Mouse (Mus musculus): ENCODE data around the gene Golga4. TPM values are rescaled to one million over a fixed set of nuclear protein-coding genes. Genes with fewer than 3 reads are reported as not detected.

Golga4 gene
- polyA plus RNA-seq, 1 experiment from 2014 or later: 50.6 TPM

DNA sequence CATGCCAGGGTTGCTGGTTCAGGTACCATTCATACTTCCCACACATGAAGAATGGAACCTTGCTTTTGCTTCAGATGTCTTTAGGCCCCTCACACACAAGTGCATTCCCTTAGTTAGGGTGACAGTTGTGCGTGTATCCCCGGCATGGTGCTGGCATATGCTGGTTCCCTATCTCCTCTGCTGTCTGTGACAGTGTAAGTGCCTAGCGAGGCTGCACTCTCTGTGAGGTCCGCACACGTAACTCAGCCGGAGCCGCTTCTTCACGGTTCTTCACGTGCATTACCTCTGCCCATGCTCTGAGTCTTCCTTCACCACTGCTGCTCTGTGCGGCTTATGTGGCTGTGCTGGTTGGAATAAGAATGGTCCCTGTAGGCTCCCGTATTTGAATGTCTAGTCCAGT lies 57.3 kb downstream of the Golga4 start:
- Histone ChIP-seq H3K4me1 (ENCODE audit: control insufficient read depth, insufficient read depth, low read length) (peaks cover 4% of the 10 kb centered on the region), H3K4me2 (ENCODE audit: low read depth, low read length) (no peak overlapping the region), H3K27me3 (ENCODE audit: control insufficient read depth, insufficient read depth, low read length) (no peaks in the 10 kb centered on the region), H3K27ac (replicated peaks; ENCODE audit: low read depth, low read length) (no peak overlapping the region), H3K36me3 (replicated peaks; ENCODE audit: control insufficient read depth, insufficient read depth, low read depth, low read length) (peaks cover 15% of the 10 kb centered on the region), H3K4me3 (ENCODE audit: low read depth, low read length) (no peak overlapping the region), H3K9ac (replicated peaks; ENCODE audit: low read length) (no peak overlapping the region), H3K9me3 (replicated peaks; ENCODE audit: control insufficient read depth, low read length) (no peaks in the 10 kb centered on the region)
- DNase-seq (ENCODE audit: low spot score) (no peak), ATAC-seq (replicated peaks; ENCODE audit: insufficient number of reproducible peaks, low FRiP score, low TSS enrichment, low read depth) (no peak)
- WGBS: 97% methylated on average over 11 of the region's 11 CpGs

DNA sequence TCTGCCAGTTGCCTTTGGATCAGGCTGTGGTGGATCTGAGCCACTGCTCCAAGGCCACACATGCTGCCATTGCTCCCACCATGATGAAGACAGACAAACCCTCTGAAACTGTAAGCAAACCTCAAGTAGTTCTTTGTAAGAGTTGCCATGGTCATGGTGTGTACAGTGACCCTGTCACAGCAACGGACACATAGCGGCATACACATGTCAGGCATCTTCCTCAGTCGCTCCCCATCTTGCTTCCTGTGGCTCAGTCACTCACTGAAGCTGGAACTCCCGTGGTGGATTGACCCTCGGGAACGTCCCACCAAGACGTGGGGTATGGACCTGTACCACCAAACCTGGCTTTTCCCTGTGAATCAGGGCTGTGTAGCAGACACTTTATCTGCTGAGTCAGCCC lies 57.8 kb downstream of the Golga4 start:
- no peak overlapping the region for H3K27ac ChIP-seq (replicated peaks; ENCODE audit: low read depth, low read length)
- no peak for ATAC-seq (replicated peaks; ENCODE audit: insufficient number of reproducible peaks, low FRiP score, low TSS enrichment, low read depth)
- H3K4me2 ChIP-seq (ENCODE audit: low read depth, low read length): no peak overlapping the region
- peaks cover 15% of the 10 kb centered on the region for H3K36me3 ChIP-seq (replicated peaks; ENCODE audit: control insufficient read depth, insufficient read depth, low read depth, low read length)
- no peaks in the 10 kb centered on the region for H3K27me3 ChIP-seq (ENCODE audit: control insufficient read depth, insufficient read depth, low read length)
- no peak overlapping the region for H3K4me3 ChIP-seq (ENCODE audit: low read depth, low read length)
- 89% methylated on average over 7 of the region's 7 CpGs for WGBS
- H3K4me1 ChIP-seq (ENCODE audit: control insufficient read depth, insufficient read depth, low read length): peaks cover 4% of the 10 kb centered on the region
- no peak for DNase-seq (ENCODE audit: low spot score)
- H3K9me3 ChIP-seq (replicated peaks; ENCODE audit: control insufficient read depth, low read length): no peaks in the 10 kb centered on the region
- no peak overlapping the region for H3K9ac ChIP-seq (replicated peaks; ENCODE audit: low read length)

DNA sequence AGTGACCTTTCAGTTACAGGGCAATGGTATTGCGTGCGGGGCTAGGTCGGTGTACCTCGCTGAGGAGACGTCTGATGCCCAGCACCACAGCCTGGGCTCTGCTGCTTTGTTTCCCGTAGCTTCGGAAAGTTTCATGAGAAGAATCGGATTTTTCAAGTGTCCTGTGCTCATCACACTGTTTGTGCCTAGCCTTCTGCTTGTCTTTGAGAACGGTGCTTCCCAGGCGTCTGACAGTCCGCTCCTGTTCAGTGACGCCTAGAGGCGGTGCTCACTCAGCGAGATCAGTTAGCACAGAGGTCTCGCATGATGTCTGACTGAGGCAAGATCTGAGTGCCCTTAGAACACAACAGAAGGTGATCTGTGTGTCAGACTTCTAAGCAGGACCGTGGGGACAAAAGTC lies 58.6 kb downstream of the Golga4 start:
- no peak overlapping the region for H3K27ac ChIP-seq (replicated peaks; ENCODE audit: low read depth, low read length)
- peaks cover 4% of the 10 kb centered on the region for H3K4me1 ChIP-seq (ENCODE audit: control insufficient read depth, insufficient read depth, low read length)
- no peaks in the 10 kb centered on the region for H3K27me3 ChIP-seq (ENCODE audit: control insufficient read depth, insufficient read depth, low read length)
- H3K4me2 ChIP-seq (ENCODE audit: low read depth, low read length): no peak overlapping the region
- no peaks in the 10 kb centered on the region for H3K9me3 ChIP-seq (replicated peaks; ENCODE audit: control insufficient read depth, low read length)
- 90% methylated on average over 16 of the region's 16 CpGs for WGBS
- no peak overlapping the region for H3K4me3 ChIP-seq (ENCODE audit: low read depth, low read length)
- H3K9ac ChIP-seq (replicated peaks; ENCODE audit: low read length): no peak overlapping the region
- ATAC-seq (replicated peaks; ENCODE audit: insufficient number of reproducible peaks, low FRiP score, low TSS enrichment, low read depth) (no peak), DNase-seq (ENCODE audit: low spot score) (no peak)
- H3K36me3 ChIP-seq (replicated peaks; ENCODE audit: control insufficient read depth, insufficient read depth, low read depth, low read length): peaks cover 17% of the 10 kb centered on the region

DNA sequence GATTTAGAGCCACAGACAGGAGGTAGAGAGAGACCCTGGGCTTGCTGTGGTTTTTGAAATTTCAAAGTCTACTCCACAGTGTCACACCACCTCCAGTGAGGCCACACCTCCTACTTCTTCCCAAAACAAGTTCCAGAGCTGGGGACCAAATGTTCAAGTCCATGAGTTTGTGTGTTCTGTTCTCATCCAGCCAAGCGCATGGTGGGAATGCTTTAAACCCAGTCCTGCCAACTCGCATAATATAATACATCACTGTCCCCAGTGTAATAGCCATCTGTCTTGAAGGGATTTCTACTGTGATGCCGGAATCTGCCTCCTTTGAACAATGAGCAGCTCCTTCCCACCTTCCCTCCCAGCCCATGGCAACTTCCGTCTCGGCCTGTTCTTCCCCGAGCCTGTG lies 63.3 kb downstream of the Golga4 start:
- H3K27me3 ChIP-seq (ENCODE audit: control insufficient read depth, insufficient read depth, low read length): no peaks in the 10 kb centered on the region
- H3K9me3 ChIP-seq (replicated peaks; ENCODE audit: control insufficient read depth, low read length): no peaks in the 10 kb centered on the region
- no peak overlapping the region for H3K27ac ChIP-seq (replicated peaks; ENCODE audit: low read depth, low read length)
- 96% methylated on average over 6 of the region's 6 CpGs for WGBS
- H3K4me2 ChIP-seq (ENCODE audit: low read depth, low read length): no peak overlapping the region
- DNase-seq (ENCODE audit: low spot score) (no peak), ATAC-seq (replicated peaks; ENCODE audit: insufficient number of reproducible peaks, low FRiP score, low TSS enrichment, low read depth) (no peak)
- H3K4me1 ChIP-seq (ENCODE audit: control insufficient read depth, insufficient read depth, low read length): peaks cover 4% of the 10 kb centered on the region
- no peak overlapping the region for H3K4me3 ChIP-seq (ENCODE audit: low read depth, low read length)
- H3K36me3 ChIP-seq (replicated peaks; ENCODE audit: control insufficient read depth, insufficient read depth, low read depth, low read length): peaks cover 8% of the 10 kb centered on the region
- H3K9ac ChIP-seq (replicated peaks; ENCODE audit: low read length): no peak overlapping the region

DNA sequence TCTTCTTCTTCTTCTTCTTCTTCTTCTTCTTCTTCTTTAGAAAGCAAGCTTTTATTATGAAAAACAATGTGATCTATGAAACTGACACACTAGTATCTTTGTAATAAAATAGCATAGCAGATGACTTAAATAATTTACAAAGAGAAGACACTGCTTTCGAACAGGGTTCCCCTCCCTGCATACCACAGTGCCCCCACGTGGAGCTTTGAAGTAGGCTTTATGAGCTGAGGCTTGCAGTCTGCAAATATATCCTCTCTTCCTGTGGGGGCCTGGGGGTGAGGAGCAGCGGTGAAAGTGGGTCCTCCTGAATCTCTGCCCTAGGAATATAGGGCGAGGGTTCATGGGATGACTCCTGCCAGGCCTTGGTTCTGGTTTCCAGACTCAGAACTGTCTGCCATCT lies 64.8 kb downstream of the Golga4 start:
- ATAC-seq (replicated peaks; ENCODE audit: insufficient number of reproducible peaks, low FRiP score, low TSS enrichment, low read depth): no peak
- 70% methylated on average over 4 of the region's 4 CpGs for WGBS
- Histone ChIP-seq H3K4me2 (ENCODE audit: low read depth, low read length) (no peak overlapping the region), H3K4me3 (ENCODE audit: low read depth, low read length) (no peak overlapping the region), H3K9ac (replicated peaks; ENCODE audit: low read length) (no peak overlapping the region), H3K36me3 (replicated peaks; ENCODE audit: control insufficient read depth, insufficient read depth, low read depth, low read length) (peaks cover 8% of the 10 kb centered on the region), H3K27me3 (ENCODE audit: control insufficient read depth, insufficient read depth, low read length) (no peaks in the 10 kb centered on the region), H3K4me1 (ENCODE audit: control insufficient read depth, insufficient read depth, low read length) (no peaks in the 10 kb centered on the region), H3K27ac (replicated peaks; ENCODE audit: low read depth, low read length) (no peak overlapping the region), H3K9me3 (replicated peaks; ENCODE audit: control insufficient read depth, low read length) (no peaks in the 10 kb centered on the region)
- DNase-seq (ENCODE audit: low spot score): no peak

DNA sequence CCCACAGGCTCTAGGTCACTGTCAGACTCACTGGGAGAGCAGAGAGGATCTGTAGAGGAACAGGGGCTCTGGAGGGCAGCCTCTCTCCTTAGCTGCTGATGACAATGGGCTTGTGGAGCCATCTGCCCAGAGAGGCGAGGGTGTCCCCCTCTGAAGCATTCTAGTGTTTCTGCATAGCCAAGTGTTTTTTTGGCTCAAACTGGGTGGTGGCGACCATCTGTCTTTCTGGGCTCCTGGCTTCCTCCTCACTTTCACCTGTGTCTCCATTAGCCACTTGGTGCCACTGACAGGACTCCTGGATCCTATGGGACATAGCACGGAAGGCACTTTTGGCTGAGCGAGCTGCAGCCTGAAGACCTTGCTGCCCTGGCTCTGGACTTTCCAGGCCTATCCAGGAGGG lies 65.6 kb downstream of the Golga4 start:
- DNase-seq (ENCODE audit: low spot score) (no peak), ATAC-seq (replicated peaks; ENCODE audit: insufficient number of reproducible peaks, low FRiP score, low TSS enrichment, low read depth) (no peak)
- Histone ChIP-seq H3K27ac (replicated peaks; ENCODE audit: low read depth, low read length) (no peak overlapping the region), H3K4me3 (ENCODE audit: low read depth, low read length) (no peak overlapping the region), H3K4me1 (ENCODE audit: control insufficient read depth, insufficient read depth, low read length) (no peaks in the 10 kb centered on the region), H3K4me2 (ENCODE audit: low read depth, low read length) (no peak overlapping the region), H3K27me3 (ENCODE audit: control insufficient read depth, insufficient read depth, low read length) (no peaks in the 10 kb centered on the region), H3K9me3 (replicated peaks; ENCODE audit: control insufficient read depth, low read length) (no peaks in the 10 kb centered on the region), H3K36me3 (replicated peaks; ENCODE audit: control insufficient read depth, insufficient read depth, low read depth, low read length) (peaks cover 8% of the 10 kb centered on the region), H3K9ac (replicated peaks; ENCODE audit: low read length) (no peak overlapping the region)
- WGBS: 88% methylated on average over 4 of the region's 4 CpGs

DNA sequence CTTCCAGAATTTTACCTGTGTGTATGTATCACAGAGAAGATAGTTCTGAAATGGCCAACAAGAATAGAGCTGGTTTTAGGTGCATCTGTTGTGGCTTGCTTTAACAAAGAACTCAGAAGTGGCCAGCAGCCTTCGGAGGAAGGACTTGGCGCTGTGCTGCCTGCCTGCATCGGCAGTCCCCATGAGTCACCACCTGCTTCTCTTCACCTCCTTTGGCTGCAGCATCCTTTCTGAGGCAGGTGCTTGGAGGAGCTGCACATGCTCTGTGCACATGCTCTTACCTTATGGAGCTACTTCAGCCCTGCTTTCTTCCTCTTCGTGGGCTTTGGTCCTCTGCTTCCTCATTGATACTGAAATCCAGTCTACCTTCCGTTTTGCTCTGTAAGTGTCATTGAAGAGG lies 68.8 kb downstream of the Golga4 start:
- Histone ChIP-seq H3K9me3 (replicated peaks; ENCODE audit: control insufficient read depth, low read length) (no peaks in the 10 kb centered on the region), H3K36me3 (replicated peaks; ENCODE audit: control insufficient read depth, insufficient read depth, low read depth, low read length) (peaks cover 3% of the 10 kb centered on the region), H3K27ac (replicated peaks; ENCODE audit: low read depth, low read length) (no peak overlapping the region), H3K4me2 (ENCODE audit: low read depth, low read length) (no peak overlapping the region), H3K27me3 (ENCODE audit: control insufficient read depth, insufficient read depth, low read length) (no peaks in the 10 kb centered on the region), H3K4me1 (ENCODE audit: control insufficient read depth, insufficient read depth, low read length) (no peaks in the 10 kb centered on the region), H3K9ac (replicated peaks; ENCODE audit: low read length) (no peak overlapping the region), H3K4me3 (ENCODE audit: low read depth, low read length) (no peak overlapping the region)
- WGBS: 94% methylated on average over 5 of the region's 5 CpGs
- ATAC-seq (replicated peaks; ENCODE audit: insufficient number of reproducible peaks, low FRiP score, low TSS enrichment, low read depth): no peak
- no peak for DNase-seq (ENCODE audit: low spot score)

DNA sequence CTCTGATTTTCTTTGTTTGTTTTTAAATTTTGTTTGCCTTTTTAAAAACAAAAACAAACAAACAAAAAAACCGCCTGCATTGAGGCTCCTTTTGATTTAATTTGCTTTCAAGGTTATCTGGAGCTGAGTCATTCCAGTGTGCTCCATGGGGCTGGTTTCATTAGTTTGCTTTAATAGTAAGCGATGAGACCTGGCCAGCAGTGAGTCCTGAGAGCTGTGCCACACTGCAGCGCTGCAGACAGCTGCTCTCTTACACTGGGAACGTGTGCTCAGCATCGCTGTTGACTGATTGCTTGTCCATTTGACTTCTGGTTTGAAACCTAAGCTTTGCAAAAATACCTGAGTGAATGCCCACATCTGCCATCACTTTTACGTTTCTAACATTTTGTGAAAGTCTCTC lies 74.3 kb downstream of the Golga4 start:
- no peaks in the 10 kb centered on the region for H3K27me3 ChIP-seq (ENCODE audit: control insufficient read depth, insufficient read depth, low read length)
- H3K27ac ChIP-seq (replicated peaks; ENCODE audit: low read depth, low read length): no peak overlapping the region
- ATAC-seq (replicated peaks; ENCODE audit: insufficient number of reproducible peaks, low FRiP score, low TSS enrichment, low read depth) (no peak), DNase-seq (ENCODE audit: low spot score) (no peak)
- no peak overlapping the region for H3K4me2 ChIP-seq (ENCODE audit: low read depth, low read length)
- H3K9ac ChIP-seq (replicated peaks; ENCODE audit: low read length): no peak overlapping the region
- WGBS: 72% methylated on average over 6 of the region's 6 CpGs
- H3K4me3 ChIP-seq (ENCODE audit: low read depth, low read length): no peak overlapping the region
- H3K4me1 ChIP-seq (ENCODE audit: control insufficient read depth, insufficient read depth, low read length): no peaks in the 10 kb centered on the region
- no peaks in the 10 kb centered on the region for H3K9me3 ChIP-seq (replicated peaks; ENCODE audit: control insufficient read depth, low read length)
- H3K36me3 ChIP-seq (replicated peaks; ENCODE audit: control insufficient read depth, insufficient read depth, low read depth, low read length): no peaks in the 10 kb centered on the region
